In genomic region chr2:58533521-58534001, GRCm38 (mm10) we compare ENCODE assay signal across 8 mouse cellular contexts. TPM values are rescaled to one million over a fixed set of nuclear protein-coding genes. Genes with fewer than 3 reads are reported as not detected.
A peak's percentile ranks its signal among the peaks of the same experiment; 100 is the strongest.
DNase-seq lines count a peak whose midpoint lies in the region; ATAC-seq and TF ChIP-seq lines count a peak whose summit lies in the region.

No protein-coding gene starts in this region.

- ATAC-seq in heart, embryonic 13.5 days (ENCODE audit: extremely low read depth, insufficient number of reproducible peaks, low FRiP score, low TSS enrichment) = no peak
- ATAC-seq in liver, embryonic 15.5 days (ENCODE audit: insufficient read depth) = no peak
- ATAC-seq in CD4-positive, CD25-positive, alpha-beta regulatory T cell, adult 4 months = no peak

- TF ChIP-seq CTCF in kidney, adult 2 months (conservative IDR thresholded peaks at IDR 0.05; ENCODE audit: insufficient read depth, insufficient read length, low read depth, low read length) = no peak

- no peaks in the 10 kb centered on the region for H3K36me3 ChIP-seq in kidney, adult 2 months (ENCODE audit: control insufficient read depth, insufficient read depth, low read length)
- H3K36me3 ChIP-seq in heart, embryonic 13.5 days = peaks cover 16% of the 10 kb centered on the region; the same call in 1 of the 2 replicates
- no peaks in the 10 kb centered on the region for H3K36me3 ChIP-seq in liver, embryonic 15.5 days (replicated peaks)

- peak overlapping the region; percentile 53 for H3K4me2 ChIP-seq in heart, embryonic 13.5 days
- no peak overlapping the region for H3K4me2 ChIP-seq in liver, embryonic 15.5 days

- DNase-seq in kidney, adult 2 months = peak; percentile 37
- DNase-seq in kidney, postnatal 25 days = no peak
- DNase-seq in cerebellum, postnatal 14 days = peak; percentile 52 to 70
- DNase-seq in right cerebral cortex, postnatal 25 days = no peak
- no peak for DNase-seq in right cerebral cortex, postnatal 10 days (ENCODE audit: low spot score in 2 of 2)

- no peak for TF ChIP-seq POLR2A in kidney, adult 2 months (IDR thresholded peaks at IDR 0.05; ENCODE audit: low read depth, low read length)

- WGBS in kidney, adult 2 months = 33% methylated on average over 7 of the region's 7 CpGs
- WGBS in heart, embryonic 13.5 days = 24% methylated on average over 7 of the region's 7 CpGs
- WGBS in liver, embryonic 15.5 days (ENCODE audit: insufficient replicate concordance) = 44% methylated on average over 7 of the region's 7 CpGs

- H3K27me3 ChIP-seq in kidney, adult 2 months (replicated peaks; ENCODE audit: control insufficient read depth, insufficient read depth, low read length) = no peaks in the 10 kb centered on the region
- H3K27me3 ChIP-seq in heart, embryonic 13.5 days (replicated peaks) = no peaks in the 10 kb centered on the region
- H3K27me3 ChIP-seq in liver, embryonic 15.5 days = no peaks in the 10 kb centered on the region

- H3K9me3 ChIP-seq in heart, embryonic 13.5 days = no peaks in the 10 kb centered on the region
- H3K9me3 ChIP-seq in liver, embryonic 15.5 days (replicated peaks) = no peaks in the 10 kb centered on the region

- peak overlapping the region; percentile 60 for H3K27ac ChIP-seq in kidney, adult 2 months (ENCODE audit: insufficient read depth, low read depth, low read length)
- peak overlapping the region; percentile 94 for H3K27ac ChIP-seq in heart, embryonic 13.5 days (replicated peaks)
- H3K27ac ChIP-seq in liver, embryonic 15.5 days (replicated peaks) = 0 out of 2 replicates have a peak overlapping the region, but pooled peaks have one; percentile 38

- H3K4me1 ChIP-seq in kidney, adult 2 months (ENCODE audit: control insufficient read depth, insufficient read depth, low read length) = peaks cover 35% of the 10 kb centered on the region
- H3K4me1 ChIP-seq in heart, embryonic 13.5 days = peaks cover 99% of the 10 kb centered on the region
- H3K4me1 ChIP-seq in liver, embryonic 15.5 days (replicated peaks) = peaks cover 60% of the 10 kb centered on the region

- H3K4me3 ChIP-seq in kidney, adult 2 months (ENCODE audit: insufficient read depth, low read depth, low read length) = no peak overlapping the region
- H3K4me3 ChIP-seq in heart, embryonic 13.5 days = 0 out of 2 replicates have a peak overlapping the region, but pooled peaks have one; percentile 5
- H3K4me3 ChIP-seq in liver, embryonic 15.5 days (replicated peaks) = no peak overlapping the region

- H3K9ac ChIP-seq in heart, embryonic 13.5 days = peak overlapping the region; percentile 70
- no peak overlapping the region for H3K9ac ChIP-seq in liver, embryonic 15.5 days

RNA-seq across cellular contexts. Expression of gene Acvr1, which starts 33.4 kb away (rescaled TPM):
- polyA plus RNA-seq in kidney, adult 2 months (2012; rRNA removed) = 5.6 and 6.3 TPM in 2 replicates
- polyA plus RNA-seq in heart, embryonic 13.5 days (2015; fragmentation: Nextera tagmentation; extraction: Ambion mirVana) = 9.2 and 9.8 TPM in 2 replicates
- 2.7 and 2.8 TPM in 2 replicates for polyA plus RNA-seq in liver, embryonic 15.5 days (2015; fragmentation: Nextera tagmentation; extraction: Ambion mirVana)
- polyA plus RNA-seq in CD4-positive, CD25-positive, alpha-beta regulatory T cell, adult 4 months (2017; shearing (Covaris generic)) = under 1 TPM in 1 of 2 experiments, not detected in 1; 0.17 TPM

RNA-seq across cellular contexts. Expression of gene Upp2, which starts 33.5 kb away (rescaled TPM):
- 14.0 and 15.5 TPM in 2 replicates for polyA plus RNA-seq in kidney, adult 2 months (2012; rRNA removed)
- 6.4 and 7.6 TPM in 2 replicates for polyA plus RNA-seq in heart, embryonic 13.5 days (2015; fragmentation: Nextera tagmentation; extraction: Ambion mirVana)
- 1.9 and 2.9 TPM in 2 replicates for polyA plus RNA-seq in liver, embryonic 15.5 days (2015; fragmentation: Nextera tagmentation; extraction: Ambion mirVana)
- polyA plus RNA-seq in CD4-positive, CD25-positive, alpha-beta regulatory T cell, adult 4 months (2017; shearing (Covaris generic)) = not detected

Comparison
In these comparisons a context has a peak if more than half of its experiments do, and no peak if none do; other contexts are left out.
1. DNase-seq: peak in kidney, adult 2 months (single experiment) and cerebellum, postnatal 14 days (2 of 2); none in kidney, postnatal 25 days (0 of 2), right cerebral cortex, postnatal 25 days (single experiment) and right cerebral cortex, postnatal 10 days (0 of 2).
2. H3K27ac ChIP-seq: peak in every context shown above with its lines; median percentile 94 in heart, embryonic 13.5 days; 60 in kidney, adult 2 months; 38 in liver, embryonic 15.5 days.